ENCODE assay signal across 20 mouse cellular contexts in genomic region chr16:76603431-76603830, GRCm38 (mm10).
"Had no signal": no experiment of that assay in that cellular context is flagged by ENCODE, and none has a peak within 500 bp of the region (broad histone marks: within the 10 kb centered on the region; RNA-seq: fewer than 3 reads in every experiment).

No protein-coding gene starts in this region.

- H3K27ac ChIP-seq: kidney, embryonic 15.5 days; limb, embryonic 12.5 days; limb, embryonic 15.5 days; liver, embryonic 14.5 days; midbrain, embryonic 12.5 days; midbrain, embryonic 15.5 days; neural tube, embryonic 13.5 days had no signal

- H3K9ac ChIP-seq: kidney, embryonic 15.5 days; limb, embryonic 12.5 days; limb, embryonic 15.5 days; liver, embryonic 14.5 days; liver, postnatal 0 days; lung, embryonic 14.5 days; midbrain, embryonic 12.5 days; midbrain, embryonic 15.5 days; neural tube, embryonic 13.5 days had no signal

- H3K4me2 ChIP-seq: kidney, embryonic 15.5 days; limb, embryonic 12.5 days; limb, embryonic 15.5 days; liver, embryonic 11.5 days; lung, embryonic 14.5 days; midbrain, embryonic 12.5 days; midbrain, embryonic 15.5 days; neural tube, embryonic 13.5 days had no signal

- ATAC-seq: liver, postnatal 0 days; lung, postnatal 0 days; midbrain, embryonic 15.5 days had no signal

- H3K9me3 ChIP-seq: kidney, embryonic 15.5 days; limb, embryonic 12.5 days; limb, embryonic 15.5 days; midbrain, embryonic 12.5 days; midbrain, embryonic 15.5 days; neural tube, embryonic 13.5 days had no signal

- H3K36me3 ChIP-seq: kidney, embryonic 15.5 days; limb, embryonic 12.5 days; limb, embryonic 15.5 days; midbrain, embryonic 12.5 days; midbrain, embryonic 15.5 days; neural tube, embryonic 13.5 days had no signal

- H3K4me3 ChIP-seq: kidney, embryonic 15.5 days; limb, embryonic 12.5 days; limb, embryonic 15.5 days; midbrain, embryonic 12.5 days; midbrain, embryonic 15.5 days; myocyte; neural tube, embryonic 13.5 days had no signal

- DNase-seq: kidney, adult 11 months; kidney, adult 8-10 months; kidney, postnatal 10 days; kidney, postnatal 36 days; layer of hippocampus, postnatal 36 days; left cerebral cortex, postnatal 4 days; liver, postnatal 0 days; lung, embryonic 14.5 days; retina, postnatal 1 day; thymus, postnatal 25 days had no signal

- H3K4me1 ChIP-seq: kidney, embryonic 15.5 days; midbrain, embryonic 12.5 days; midbrain, embryonic 15.5 days; neural tube, embryonic 13.5 days had no signal

- H3K27me3 ChIP-seq: kidney, embryonic 15.5 days; limb, embryonic 12.5 days; limb, embryonic 15.5 days; midbrain, embryonic 12.5 days; midbrain, embryonic 15.5 days; neural tube, embryonic 13.5 days had no signal
